8 mouse cellular contexts compared by ENCODE assay signal in the genomic region with DNA sequence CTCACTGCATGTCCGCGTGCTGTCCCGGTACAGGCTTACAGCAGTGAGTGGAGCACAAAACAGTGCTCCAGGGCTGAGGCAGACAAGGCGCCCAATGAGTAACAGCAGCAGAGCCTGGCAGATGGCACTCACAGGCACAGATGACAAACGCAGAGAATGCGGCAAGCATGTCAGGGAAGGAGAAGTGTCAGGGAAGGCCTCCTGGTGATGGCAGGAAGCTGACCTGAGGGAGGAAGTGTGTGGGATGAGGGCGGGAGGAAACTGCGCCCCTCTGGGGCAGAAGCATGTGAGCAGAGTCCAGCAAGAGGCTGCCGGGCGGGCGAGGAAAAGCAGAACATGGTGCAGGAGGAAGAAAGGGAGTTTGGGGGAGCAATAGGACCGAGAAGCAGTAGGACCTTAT.
A peak's percentile ranks its signal among the peaks of the same experiment; 100 is the strongest.
DNase-seq lines count a peak whose midpoint lies in the region; ATAC-seq and TF ChIP-seq lines count a peak whose summit lies in the region.

No protein-coding gene starts in this region.

- peaks cover 45% of the 10 kb centered on the region for H3K36me3 ChIP-seq in kidney, postnatal 0 days (ENCODE audit: insufficient read depth, low read length)
- H3K36me3 ChIP-seq in intestine, embryonic 15.5 days, result peaks cover 7% of the 10 kb centered on the region

- ATAC-seq in kidney, postnatal 0 days (replicated peaks; ENCODE audit: low FRiP score, low read depth), result no peak
- no peak for ATAC-seq in intestine, embryonic 15.5 days
- no peak for ATAC-seq in inflammation-experienced regulatory T-cells, adult 6 months

- H3K4me3 ChIP-seq in kidney, postnatal 0 days (replicated peaks; ENCODE audit: low read depth, low read length), result no peak overlapping the region
- H3K4me3 ChIP-seq in intestine, embryonic 15.5 days (replicated peaks), result no peak overlapping the region

- H3K4me1 ChIP-seq in kidney, postnatal 0 days (replicated peaks; ENCODE audit: insufficient read depth, low read length), result no peaks in the 10 kb centered on the region
- 0 out of 2 replicates have a peak, but pooled peaks cover 5% of the 10 kb centered on the region for H3K4me1 ChIP-seq in intestine, embryonic 15.5 days (replicated peaks)

- H3K4me2 ChIP-seq in kidney, postnatal 0 days (ENCODE audit: low read length), result no peak overlapping the region
- no peak overlapping the region for H3K4me2 ChIP-seq in intestine, embryonic 15.5 days (replicated peaks)

- no peak overlapping the region for H3K27ac ChIP-seq in kidney, postnatal 0 days
- no peak overlapping the region for H3K27ac ChIP-seq in intestine, embryonic 15.5 days

- no peak for TF ChIP-seq CTCF in kidney, postnatal 0 days (IDR thresholded peaks at IDR 0.05; ENCODE audit: low read depth)

- peak; percentile 15 for DNase-seq in kidney, postnatal 0 days (ENCODE audit: low spot score)
- no peak for DNase-seq in kidney, postnatal 14 days
- DNase-seq in ZHBTc4 (ENCODE audit: low read depth, low spot score), result peak; percentile 41
- peak; percentile 45 to 52 for DNase-seq in cerebellum, postnatal 14 days
- DNase-seq in layer of hippocampus, postnatal 14 days (ENCODE audit: low spot score in 2 of 2), result peak; percentile 47 to 55
- no peak for DNase-seq in urinary bladder, postnatal 4 days (ENCODE audit: low spot score in 2 of 2)

- no peaks in the 10 kb centered on the region for H3K27me3 ChIP-seq in kidney, postnatal 0 days (ENCODE audit: insufficient read depth, low read length)
- no peaks in the 10 kb centered on the region for H3K27me3 ChIP-seq in intestine, embryonic 15.5 days (replicated peaks)

- H3K9ac ChIP-seq in kidney, postnatal 0 days (ENCODE audit: low read depth, low read length), result no peak overlapping the region
- H3K9ac ChIP-seq in intestine, embryonic 15.5 days, result no peak overlapping the region

- 45% methylated on average over 12 of the region's 12 CpGs for WGBS in kidney, postnatal 0 days
- 71% methylated on average over 12 of the region's 12 CpGs for WGBS in intestine, embryonic 15.5 days

- H3K9me3 ChIP-seq in kidney, postnatal 0 days (replicated peaks; ENCODE audit: low read length), result no peaks in the 10 kb centered on the region
- H3K9me3 ChIP-seq in intestine, embryonic 15.5 days, result no peaks in the 10 kb centered on the region

Comparison
In these comparisons a context has a peak if more than half of its experiments do, and no peak if none do; other contexts are left out.
1. DNase-seq: peak in kidney, postnatal 0 days (single experiment), ZHBTc4 (single experiment), cerebellum, postnatal 14 days (2 of 2) and layer of hippocampus, postnatal 14 days (2 of 2); none in kidney, postnatal 14 days (single experiment) and urinary bladder, postnatal 4 days (0 of 2).